ENCODE assay signal across 9 mouse cellular contexts in the genomic region with DNA sequence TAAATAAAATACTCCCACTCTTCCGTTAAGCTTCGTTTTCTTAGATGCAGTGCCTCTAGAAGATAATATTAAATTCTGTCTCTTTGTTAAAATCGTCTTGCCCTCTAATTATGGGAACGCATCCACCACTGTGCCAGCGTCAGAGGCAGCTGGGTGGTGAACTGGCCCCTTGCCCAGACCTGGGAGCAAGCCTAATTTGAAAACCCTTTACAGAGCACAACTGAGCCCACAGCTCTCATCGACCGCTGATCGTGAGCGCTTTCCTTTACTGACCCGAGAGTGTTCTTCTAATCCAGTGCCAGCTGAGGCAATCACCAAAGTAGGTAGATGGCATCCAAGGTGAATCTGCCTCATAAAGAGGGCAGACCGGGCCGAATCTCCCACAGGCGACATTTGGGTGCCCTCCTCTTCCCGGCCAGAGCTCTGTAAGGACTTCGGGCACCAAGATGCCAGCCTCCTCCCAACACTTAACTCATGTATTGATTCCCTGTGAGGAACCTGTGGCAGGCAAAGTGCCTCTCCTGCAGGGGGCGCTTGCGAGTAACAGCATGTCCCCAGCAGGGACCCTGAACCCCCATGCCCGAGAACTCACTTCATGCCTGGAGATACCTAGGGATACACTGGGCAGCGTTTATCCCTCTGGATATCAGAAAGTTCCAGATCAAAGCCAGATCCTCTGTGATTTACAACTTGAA.
A peak's percentile ranks its signal among the peaks of the same experiment; 100 is the strongest.
DNase-seq lines count a peak whose midpoint lies in the region; ATAC-seq and TF ChIP-seq lines count a peak whose summit lies in the region.
"Had no signal": no experiment of that assay in that cellular context is flagged by ENCODE, and none has a peak within 500 bp of the region (broad histone marks: within the 10 kb centered on the region; RNA-seq: fewer than 3 reads in every experiment).

No protein-coding gene starts in this region.

- H3K9ac ChIP-seq in stomach, embryonic 14.5 days (replicated peaks; ENCODE audit: low read depth, low read length), result no peak overlapping the region
- H3K9ac ChIP-seq: limb, embryonic 13.5 days had no signal

- H3K27ac ChIP-seq in stomach, embryonic 14.5 days (ENCODE audit: low read length), result peak overlapping the region; percentile 74; the same call in 1 of the 2 replicates
- H3K27ac ChIP-seq: limb, embryonic 13.5 days had no signal

- TF ChIP-seq POLR2A in lung, adult 2 months (IDR thresholded peaks at IDR 0.05; ENCODE audit: borderline replicate concordance, extremely low read depth, low read depth, low read length), result no peak

- no peaks in the 10 kb centered on the region for H3K27me3 ChIP-seq in stomach, embryonic 14.5 days (ENCODE audit: control insufficient read depth, insufficient read depth, low read length)

- H3K4me2 ChIP-seq in stomach, embryonic 14.5 days (replicated peaks; ENCODE audit: low read depth, low read length), result no peak overlapping the region

- H3K9me3 ChIP-seq in stomach, embryonic 14.5 days (ENCODE audit: control insufficient read depth, low read depth, low read length), result no peaks in the 10 kb centered on the region
- H3K9me3 ChIP-seq: limb, embryonic 13.5 days had no signal

- 0 out of 2 replicates have a peak, but pooled peaks have one; percentile 8 for TF ChIP-seq CTCF in lung, adult 2 months (IDR thresholded peaks at IDR 0.05; ENCODE audit: insufficient read depth, low read length)

- H3K36me3 ChIP-seq in stomach, embryonic 14.5 days (ENCODE audit: control insufficient read depth, insufficient read depth, low read length), result no peaks in the 10 kb centered on the region

- no peak for ATAC-seq in stomach, embryonic 14.5 days (ENCODE audit: insufficient number of reproducible peaks, insufficient read depth, low FRiP score, low read depth)

- 89% methylated on average over 19 of the region's 19 CpGs for WGBS in lung, adult 2 months
- 89% methylated on average over 19 of the region's 19 CpGs for WGBS in stomach, embryonic 14.5 days

- H3K4me1 ChIP-seq in lung, adult 2 months (ENCODE audit: control insufficient read depth, insufficient read depth, low read length), result no peaks in the 10 kb centered on the region
- peaks cover 16% of the 10 kb centered on the region for H3K4me1 ChIP-seq in stomach, embryonic 14.5 days (ENCODE audit: control insufficient read depth, insufficient read depth, low read length)

- peak; percentile 70 to 73 for DNase-seq in adrenal gland, adult (ENCODE audit: inconsistent age in 2 of 2, low spot score in 1 of 2)
- DNase-seq in adrenal gland, postnatal 4 days (ENCODE audit: low spot score in 2 of 2), result no peak
- no peak for DNase-seq in lung, adult 2 months
- DNase-seq in lung, adult 18-20 months, result no peak
- DNase-seq in frontal cortex, postnatal 25 days (ENCODE audit: low spot score in 2 of 2), result peak; percentile 27 to 41
- DNase-seq in layer of hippocampus, postnatal 36 days, result peak; percentile 62
- no peak for DNase-seq in spleen, postnatal 14 days (ENCODE audit: low spot score in 2 of 2)

- H3K4me3 ChIP-seq in lung, adult 2 months (replicated peaks; ENCODE audit: extremely low read depth, low read depth, low read length), result no peak overlapping the region
- H3K4me3 ChIP-seq in stomach, embryonic 14.5 days (ENCODE audit: low read depth, low read length), result no peak overlapping the region
- H3K4me3 ChIP-seq: limb, embryonic 13.5 days had no signal

Comparison
In these comparisons a context has a peak if more than half of its experiments do, and no peak if none do; other contexts are left out.
1. DNase-seq: peak in adrenal gland, adult (2 of 2), frontal cortex, postnatal 25 days (2 of 2) and layer of hippocampus, postnatal 36 days (2 of 2); none in adrenal gland, postnatal 4 days (0 of 2), lung, adult 2 months (single experiment), lung, adult 18-20 months (0 of 2) and spleen, postnatal 14 days (0 of 2).